Mouse (Mus musculus): Measurements from ENCODE around the gene Slit2.

Gene Slit2

GRCm38 (mm10) chr5:48230430-48231080 lies 247.6 kb downstream of the Slit2 start:
- no peak for DNase-seq (ENCODE audit: low spot score)

GRCm38 (mm10) chr5:48234728-48235127 lies 251.8 kb downstream of the Slit2 start:
- no peak for DNase-seq (ENCODE audit: low spot score)

GRCm38 (mm10) chr5:48235270-48235669 lies 252.3 kb downstream of the Slit2 start:
- DNase-seq (ENCODE audit: low spot score), result no peak

GRCm38 (mm10) chr5:48240751-48241150 lies 257.8 kb downstream of the Slit2 start:
- DNase-seq (ENCODE audit: low spot score), result peak; percentile 32

- DNase-seq (ENCODE audit: low spot score), result no peak
Observed at GRCm38 (mm10) chr5:48248327-48248726, 265.4 kb downstream of the Slit2 start.

- DNase-seq (ENCODE audit: low spot score), result no peak
Observed at GRCm38 (mm10) chr5:48277561-48277960, 294.6 kb downstream of the Slit2 start.

GRCm38 (mm10) chr5:48301186-48301585 lies 318.2 kb downstream of the Slit2 start:
- DNase-seq (ENCODE audit: low spot score), result no peak

GRCm38 (mm10) chr5:48315057-48315602 lies 332.2 kb downstream of the Slit2 start:
- no peak for DNase-seq (ENCODE audit: low spot score)

GRCm38 (mm10) chr5:48320597-48320996 lies 337.7 kb downstream of the Slit2 start:
- no peak for DNase-seq (ENCODE audit: low spot score)

GRCm38 (mm10) chr5:48326221-48326620 lies 343.3 kb downstream of the Slit2 start:
- no peak for DNase-seq (ENCODE audit: low spot score)

GRCm38 (mm10) chr5:48327652-48328051 lies 344.7 kb downstream of the Slit2 start, which contains the start of gene 5730480H06Rik:
Gene 5730480H06Rik, plus strand, starts transcription at chr5:48327952.
- no peak for DNase-seq (ENCODE audit: low spot score)

- DNase-seq (ENCODE audit: low spot score), result no peak
Observed at GRCm38 (mm10) chr5:48329751-48330150, 346.8 kb downstream of the Slit2 start.

GRCm38 (mm10) chr5:48330817-48331216 lies 347.9 kb downstream of the Slit2 start:
- DNase-seq (ENCODE audit: low spot score), result no peak

GRCm38 (mm10) chr5:48331441-48331840 lies 348.5 kb downstream of the Slit2 start:
- DNase-seq (ENCODE audit: low spot score), result no peak

- DNase-seq (ENCODE audit: low spot score), result no peak
Observed at GRCm38 (mm10) chr5:48333407-48333806, 350.5 kb downstream of the Slit2 start.

GRCm38 (mm10) chr5:48333884-48334513 lies 351.1 kb downstream of the Slit2 start:
- no peak for DNase-seq (ENCODE audit: low spot score)

- DNase-seq (ENCODE audit: low spot score), result no peak
Observed at GRCm38 (mm10) chr5:48340808-48341433, 358.0 kb downstream of the Slit2 start.

- DNase-seq (ENCODE audit: low spot score), result no peak
Observed at GRCm38 (mm10) chr5:48345095-48345982, 362.4 kb downstream of the Slit2 start.

GRCm38 (mm10) chr5:48345983-48346648 lies 363.2 kb downstream of the Slit2 start:
- DNase-seq (ENCODE audit: low spot score), result no peak

- no peak for DNase-seq (ENCODE audit: low spot score)
Observed at GRCm38 (mm10) chr5:48349309-48349708, 366.4 kb downstream of the Slit2 start.

Data from layer of hippocampus, adult 11-12 months (tissue).